Mouse (Mus musculus) limb, embryonic 14.5 days (tissue): ENCODE data around the gene Zfp260. TPM values are rescaled to one million over a fixed set of nuclear protein-coding genes. Genes with fewer than 3 reads are reported as not detected.

ENCODE experiments used
- ATAC-seq: fragments of 200-750 bp; cut with Nextera tagmentation; 2 replicates; pipeline ENCODE4 v1.8.0; 2017; ENCODE audit warnings: low read depth, moderate number of reproducible peaks, moderate TSS enrichment; ENCODE audit not compliant: low FRiP score
- DNase-seq: peaks from one replicate; pipeline ENCODE4 v3.0.0-alpha.2; 2015; ENCODE audit warnings: low spot score
- H3K27ac ChIP-seq: fragments of 300-500 bp; sonication (generic); replicated peaks from 2 replicates; pipeline ENCODE4 v1.5.1; 2014; ENCODE audit warnings: low read depth, mild to moderate bottlenecking, low read length, moderate library complexity, mixed read lengths
- H3K27me3 ChIP-seq: fragments of 300-500 bp; sonication (generic); 2 replicates; pipeline ENCODE4 v1.6.1; 2014; ENCODE audit warnings: low read length, mixed read lengths; ENCODE audit not compliant: control insufficient read depth, insufficient read depth
- H3K36me3 ChIP-seq: fragments of 300-500 bp; sonication (generic); 2 replicates; pipeline ENCODE4 v1.6.1; 2014; ENCODE audit warnings: mild to moderate bottlenecking, low read length, moderate library complexity, mixed read lengths; ENCODE audit not compliant: control insufficient read depth, insufficient read depth
- H3K4me1 ChIP-seq: fragments of 300-500 bp; sonication (generic); 2 replicates; pipeline ENCODE4 v1.6.1; 2014; ENCODE audit warnings: antibody characterized with exemption, low read length, mixed read lengths; ENCODE audit not compliant: control insufficient read depth, insufficient read depth
- H3K4me2 ChIP-seq: fragments of 300-500 bp; sonication (generic); replicated peaks from 2 replicates; pipeline ENCODE4 v1.6.1; 2014; ENCODE audit warnings: low read depth, mild to moderate bottlenecking, low read length, moderate library complexity; ENCODE audit not compliant: severe bottlenecking
- H3K4me3 ChIP-seq: fragments of 300-500 bp; sonication (generic); replicated peaks from 2 replicates; pipeline ENCODE4 v1.5.1; 2014; ENCODE audit warnings: low read length
- H3K9ac ChIP-seq: fragments of 300-500 bp; sonication (generic); 2 replicates; pipeline ENCODE4 v1.6.1; 2014; ENCODE audit warnings: mild to moderate bottlenecking, low read depth, low read length, moderate library complexity; ENCODE audit not compliant: severe bottlenecking
- H3K9me3 ChIP-seq: fragments of 300-500 bp; sonication (generic); 2 replicates; pipeline ENCODE4 v1.6.1; 2016; ENCODE audit warnings: low read length; ENCODE audit not compliant: control insufficient read depth
- POLR2A ChIP-seq: fragments of 200-500 bp; IDR thresholded peaks from 2 replicates; pipeline ENCODE4 v1.8.0; 2012; ENCODE audit warnings: inconsistent platforms, mild to moderate bottlenecking, moderate library complexity, borderline replicate concordance; ENCODE audit not compliant: insufficient read depth, insufficient read length; ENCODE audit errors: extremely low read depth
- WGBS: fragments of 180-500 bp; shearing (Covaris S2); extraction: QIAGEN DNeasy Blood & Tissue Kit; methylation state at CpG from one replicate; pipeline ENCODE4 v1.1.7; 2014; 5-methylcytosine and 5-hydroxymethylcytosine counted together
- polyA plus RNA-seq, 2 experiments: library from polyadenylated mRNA; depleted of rRNA in 1 of 2; stranded (reverse) in 1 of 2; unstranded in 1 of 2; fragments of >200 nt; fragmentation: Nextera tagmentation in 1 of 2; extraction: Ambion mirVana in 1 of 2; gene quantifications; 2 replicates each; pipeline versions ENCODE4 v1.2.1 to v1.2.3; 2012 to 2014

Zfp260 gene
- polyA plus RNA-seq, 2 experiments = 63.7 to 140 TPM

- peaks cover 9% of the 10 kb centered on the region; the same call in 1 of the 2 replicates for H3K36me3 ChIP-seq
- H3K9ac ChIP-seq = peak overlapping the region; percentile 72
- peak; percentile 19; the same call in 1 of the 2 replicates for ATAC-seq
- peak overlapping the region; percentile 73 for H3K4me3 ChIP-seq
- DNase-seq = peak; percentile 17
- peak overlapping the region; percentile 75 for H3K27ac ChIP-seq
- no peaks in the 10 kb centered on the region for H3K9me3 ChIP-seq
- peak overlapping the region; percentile 85 for H3K4me2 ChIP-seq
- H3K27me3 ChIP-seq = no peaks in the 10 kb centered on the region
- H3K4me1 ChIP-seq = peaks cover 6% of the 10 kb centered on the region; the same call in 1 of the 2 replicates
- WGBS = 4% methylated on average over 15 of the region's 15 CpGs
- TF ChIP-seq POLR2A = no peak
Measured at GRCm38 (mm10) chr7:30122188-30122530, 27.6 kb downstream of the Zfp260 start.

- peaks cover 74% of the 10 kb centered on the region for H3K36me3 ChIP-seq
- WGBS = 96% methylated on average over 8 of the region's 8 CpGs
- no peak for ATAC-seq
- no peaks in the 10 kb centered on the region for H3K27me3 ChIP-seq
- H3K27ac ChIP-seq = no peak overlapping the region
- H3K4me1 ChIP-seq = no peaks in the 10 kb centered on the region
- no peaks in the 10 kb centered on the region for H3K9me3 ChIP-seq
- DNase-seq = no peak
- H3K4me3 ChIP-seq = no peak overlapping the region
- no peak for TF ChIP-seq POLR2A
- H3K9ac ChIP-seq = no peak overlapping the region
- no peak overlapping the region for H3K4me2 ChIP-seq
Measured at GRCm38 (mm10) chr7:30129900-30130299, 35.3 kb downstream of the Zfp260 start.

GRCm38 (mm10) chr7:30132396-30132795, 37.8 kb downstream of the Zfp260 start:
- Histone ChIP-seq H3K9ac (no peak overlapping the region), H3K27ac (no peak overlapping the region), H3K36me3 (peaks cover 77% of the 10 kb centered on the region), H3K9me3 (no peaks in the 10 kb centered on the region), H3K4me2 (no peak overlapping the region), H3K4me1 (no peaks in the 10 kb centered on the region), H3K27me3 (no peaks in the 10 kb centered on the region), H3K4me3 (no peak overlapping the region)
- ATAC-seq (no peak), DNase-seq (no peak)
- 88% methylated on average over 4 of the region's 4 CpGs for WGBS
- no peak for TF ChIP-seq POLR2A

- H3K9me3 ChIP-seq = no peaks in the 10 kb centered on the region
- H3K27ac ChIP-seq = no peak overlapping the region
- H3K4me3 ChIP-seq = no peak overlapping the region
- no peak for TF ChIP-seq POLR2A
- peaks cover 60% of the 10 kb centered on the region for H3K36me3 ChIP-seq
- no peaks in the 10 kb centered on the region for H3K27me3 ChIP-seq
- no peaks in the 10 kb centered on the region for H3K4me1 ChIP-seq
- DNase-seq (no peak), ATAC-seq (no peak)
- whole genome bisulfite sequencing = 93% methylated on average over 10 of the region's 10 CpGs
- no peak overlapping the region for H3K9ac ChIP-seq
- no peak overlapping the region for H3K4me2 ChIP-seq
Measured at GRCm38 (mm10) chr7:30136826-30137225, 42.2 kb downstream of the Zfp260 start.

- 10% methylated on average over 8 of the region's 8 CpGs for WGBS
- no peak for DNase-seq
- peak overlapping the region; percentile 49 for H3K4me3 ChIP-seq
- peak overlapping the region; percentile 47 for H3K9ac ChIP-seq
- 0 out of 2 replicates have a peak, but pooled peaks have one; percentile 12 for ATAC-seq
- TF ChIP-seq POLR2A = no peak
- peaks cover 18% of the 10 kb centered on the region for H3K36me3 ChIP-seq
- H3K4me1 ChIP-seq = no peaks in the 10 kb centered on the region
- H3K27me3 ChIP-seq = no peaks in the 10 kb centered on the region
- H3K4me2 ChIP-seq = peak overlapping the region; percentile 54
- H3K9me3 ChIP-seq = 0 out of 2 replicates have a peak, but pooled peaks cover 1% of the 10 kb centered on the region
- peak overlapping the region; percentile 78 for H3K27ac ChIP-seq
Measured at GRCm38 (mm10) chr7:30143170-30143554, 48.6 kb downstream of the Zfp260 start.

- peak; percentile 91 for DNase-seq
- Histone ChIP-seq H3K9ac (peak overlapping the region; percentile 47), H3K27me3 (no peaks in the 10 kb centered on the region), H3K4me2 (peak overlapping the region; percentile 54), H3K27ac (peak overlapping the region; percentile 78), H3K4me3 (peak overlapping the region; percentile 49), H3K36me3 (peaks cover 15% of the 10 kb centered on the region), H3K4me1 (no peaks in the 10 kb centered on the region), H3K9me3 (0 out of 2 replicates have a peak, but pooled peaks cover 7% of the 10 kb centered on the region)
- TF ChIP-seq POLR2A = 0 out of 2 replicates have a peak, but pooled peaks have one; percentile 45
- WGBS = 2% methylated on average over 35 of the region's 35 CpGs
- peak; percentile 94 for ATAC-seq
Measured at GRCm38 (mm10) chr7:30143555-30144209, 49.1 kb downstream of the Zfp260 start.
